Mouse (Mus musculus): ENCODE measurements around the gene Rbm20.

DNA sequence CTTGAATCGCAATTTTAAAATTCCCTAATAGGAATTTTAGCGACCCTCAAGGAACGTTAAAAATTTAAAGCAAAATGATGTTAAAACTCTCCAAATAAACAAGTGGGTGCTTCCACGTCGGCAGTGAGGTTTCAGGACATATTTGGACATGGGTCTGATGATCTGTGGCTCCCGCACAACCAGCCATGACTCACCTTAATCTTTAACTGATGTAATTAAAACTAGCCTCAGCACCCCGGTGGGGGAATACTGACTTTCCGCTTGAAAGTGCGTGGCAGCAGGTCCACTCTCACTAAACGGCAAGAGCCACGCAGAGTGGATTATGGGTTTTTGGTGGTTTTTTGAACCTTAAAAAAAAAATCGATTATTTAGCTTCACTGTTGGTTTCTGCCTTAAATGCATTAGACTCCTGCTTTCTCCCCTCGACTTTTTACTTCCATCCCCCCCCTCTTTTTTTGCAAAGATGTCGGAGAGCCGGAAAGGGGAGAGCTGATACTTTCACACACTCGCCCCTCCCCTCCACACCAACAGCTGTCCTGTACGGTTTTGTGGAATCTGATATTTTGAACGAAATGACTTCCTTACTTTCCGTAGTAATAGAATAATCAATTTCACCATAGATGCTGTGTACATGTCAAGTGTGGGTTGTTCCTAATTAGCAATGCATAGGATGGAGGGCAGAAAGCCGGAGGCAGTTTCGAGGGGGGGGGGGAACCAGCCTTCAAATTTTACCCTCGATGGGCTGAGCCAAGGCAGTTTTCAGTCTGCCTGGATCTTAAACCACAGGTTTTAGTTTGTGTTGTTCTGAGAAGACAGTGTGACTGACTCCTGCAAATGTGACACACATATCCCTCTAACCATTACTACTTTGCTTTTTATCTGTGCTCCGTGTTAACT is 117.1 kb downstream of the Rbm20 start:
- TF ChIP-seq POLR2A (IDR thresholded peaks at IDR 0.05; ENCODE audit: low read depth, low read length) (no peak), CTCF (IDR thresholded peaks at IDR 0.05; ENCODE audit: extremely low read depth, insufficient read depth, insufficient read length, insufficient replicate concordance) (no peak)
